Mouse (Mus musculus) embryonic facial prominence, embryonic 15.5 days (tissue): ENCODE results near the gene Ap1s1. TPM values are rescaled to one million over a fixed set of nuclear protein-coding genes. Genes with fewer than 3 reads are reported as not detected.

ENCODE experiments used
- ATAC-seq: fragments of 200-750 bp; cut with Nextera tagmentation; 2 replicates; pipeline ENCODE4 v1.8.0; 2017; ENCODE audit warnings: low read depth, moderate TSS enrichment; ENCODE audit not compliant: insufficient number of reproducible peaks, low FRiP score, low TSS enrichment
- H3K27ac ChIP-seq: fragments of 300-500 bp; sonication (generic); replicated peaks from 2 replicates; pipeline ENCODE4 v1.5.1; 2015; ENCODE audit warnings: mild to moderate bottlenecking, inconsistent platforms
- H3K27me3 ChIP-seq: fragments of 300-500 bp; sonication (generic); 2 replicates; pipeline ENCODE4 v1.6.1; 2015; ENCODE audit warnings: inconsistent platforms
- H3K36me3 ChIP-seq: fragments of 300-500 bp; sonication (generic); 2 replicates; pipeline ENCODE4 v1.6.1; 2015; ENCODE audit warnings: mild to moderate bottlenecking, inconsistent platforms
- H3K4me1 ChIP-seq: fragments of 300-500 bp; sonication (generic); 2 replicates; pipeline ENCODE4 v1.6.1; 2015; ENCODE audit warnings: inconsistent platforms
- H3K4me2 ChIP-seq: fragments of 300-500 bp; sonication (generic); replicated peaks from 2 replicates; pipeline ENCODE4 v1.6.1; 2015; ENCODE audit warnings: mild to moderate bottlenecking, inconsistent platforms
- H3K4me3 ChIP-seq: fragments of 300-500 bp; sonication (generic); replicated peaks from 2 replicates; pipeline ENCODE4 v1.5.1; 2015; ENCODE audit warnings: mild to moderate bottlenecking, inconsistent platforms
- H3K9ac ChIP-seq: fragments of 300-500 bp; sonication (generic); 2 replicates; pipeline ENCODE4 v1.6.1; 2015; ENCODE audit warnings: inconsistent platforms
- H3K9me3 ChIP-seq: fragments of 300-500 bp; sonication (generic); replicated peaks from 2 replicates; pipeline ENCODE4 v1.6.1; 2016; ENCODE audit warnings: inconsistent platforms
- WGBS: fragments of 180-500 bp; shearing (Covaris S2); methylation state at CpG from one replicate; pipeline ENCODE4 v1.1.7; 2015; 5-methylcytosine and 5-hydroxymethylcytosine counted together
- polyA plus RNA-seq: library from polyadenylated mRNA; unstranded; fragments of >200 nt; fragmentation: Nextera tagmentation; extraction: Ambion mirVana; gene quantifications from 2 replicates; pipeline ENCODE4 v1.2.1, GENCODE M21; 2015

Ap1s1 gene
- polyA plus RNA-seq, 1 experiment from 2014 or later, result 165 TPM

DNA sequence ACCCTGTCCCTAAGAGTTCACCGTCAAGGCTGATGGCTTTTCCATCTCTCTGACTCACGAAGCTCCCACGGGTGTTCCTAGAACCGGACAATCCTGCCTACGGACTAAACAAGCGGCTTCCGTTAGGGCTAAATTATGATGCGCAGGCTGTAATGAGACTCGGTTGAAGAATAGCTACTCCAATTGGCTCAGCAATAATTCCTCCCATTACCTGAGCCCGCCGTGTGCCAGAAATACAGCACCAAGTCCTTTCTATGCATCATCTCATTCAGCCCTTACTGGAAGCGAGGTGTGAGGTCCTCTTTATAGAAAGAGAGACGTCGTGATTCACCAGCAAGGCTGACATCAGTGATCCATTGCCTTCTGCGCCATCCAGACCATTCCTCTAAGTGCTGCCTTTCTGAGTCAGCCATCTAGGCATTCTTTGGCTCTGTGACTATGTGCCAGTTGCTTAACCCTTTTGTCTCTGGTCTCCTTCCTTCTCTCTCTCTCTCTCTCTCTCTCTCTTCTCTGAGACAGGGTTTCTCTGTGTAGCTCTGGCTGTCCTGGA is 33.5 kb downstream of the Ap1s1 start:
- ATAC-seq, result no peak
- 74% methylated on average over 15 of the region's 15 CpGs for WGBS
- Histone ChIP-seq H3K27ac (no peak overlapping the region), H3K9me3 (no peaks in the 10 kb centered on the region), H3K9ac (no peak overlapping the region), H3K36me3 (no peaks in the 10 kb centered on the region), H3K4me3 (no peak overlapping the region), H3K4me2 (no peak overlapping the region), H3K27me3 (no peaks in the 10 kb centered on the region), H3K4me1 (no peaks in the 10 kb centered on the region)

DNA sequence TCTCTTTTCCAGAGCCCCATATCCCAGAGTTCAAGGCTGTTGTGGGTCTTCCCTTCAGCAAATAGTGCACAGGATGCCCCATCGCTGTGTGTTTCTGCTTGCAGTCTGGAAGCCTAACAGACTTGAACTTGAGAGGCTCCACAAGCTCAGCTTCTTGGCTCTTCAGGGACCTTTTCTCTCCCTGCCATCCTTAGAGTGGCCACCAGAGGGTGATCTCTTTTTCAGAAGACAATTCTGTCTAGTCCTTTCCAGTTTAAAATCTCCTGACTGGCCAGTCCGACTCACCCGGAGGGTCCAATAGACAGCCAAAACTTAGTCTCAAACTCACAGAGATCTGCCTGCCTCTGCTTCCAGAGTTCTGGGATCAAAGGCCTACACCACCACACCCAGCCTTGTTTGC is 35.9 kb downstream of the Ap1s1 start:
- WGBS, result 42% methylated on average over 3 of the region's 3 CpGs
- H3K4me1 ChIP-seq, result no peaks in the 10 kb centered on the region
- ATAC-seq, result no peak

DNA sequence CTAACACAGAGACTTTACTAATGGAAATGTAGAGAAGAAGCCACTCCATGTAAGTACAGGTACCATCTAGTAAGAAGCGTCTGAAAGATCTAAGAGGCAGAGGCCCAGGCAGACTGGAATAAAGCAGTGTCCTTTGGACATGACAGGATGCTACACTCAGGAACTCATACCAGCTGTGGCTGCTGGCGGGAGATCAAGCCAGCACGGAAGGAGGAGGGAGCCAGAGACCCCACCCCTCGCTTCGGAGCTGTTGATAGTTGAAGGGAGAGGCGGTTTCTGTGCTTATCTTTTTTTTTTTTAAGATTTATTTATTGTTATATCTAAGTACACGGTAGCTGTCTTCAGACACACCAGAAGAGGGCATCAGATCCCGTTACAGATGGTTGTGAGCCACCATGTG is 38.7 kb downstream of the Ap1s1 start:
- Histone ChIP-seq H3K27me3 (no peaks in the 10 kb centered on the region), H3K9ac (no peak overlapping the region), H3K36me3 (no peaks in the 10 kb centered on the region), H3K4me1 (no peaks in the 10 kb centered on the region), H3K4me3 (no peak overlapping the region), H3K27ac (no peak overlapping the region), H3K4me2 (no peak overlapping the region), H3K9me3 (no peaks in the 10 kb centered on the region)
- no peak for ATAC-seq
- WGBS, result 55% methylated on average over 8 of the region's 8 CpGs

More for the DNA sequence above, 35.9 kb downstream of the Ap1s1 start:
- H3K4me3 ChIP-seq, result no peak overlapping the region
- no peaks in the 10 kb centered on the region for H3K9me3 ChIP-seq
- no peak overlapping the region for H3K27ac ChIP-seq
- H3K36me3 ChIP-seq, result no peaks in the 10 kb centered on the region
- H3K4me2 ChIP-seq, result no peak overlapping the region
- H3K27me3 ChIP-seq, result no peaks in the 10 kb centered on the region
- H3K9ac ChIP-seq, result no peak overlapping the region

DNA sequence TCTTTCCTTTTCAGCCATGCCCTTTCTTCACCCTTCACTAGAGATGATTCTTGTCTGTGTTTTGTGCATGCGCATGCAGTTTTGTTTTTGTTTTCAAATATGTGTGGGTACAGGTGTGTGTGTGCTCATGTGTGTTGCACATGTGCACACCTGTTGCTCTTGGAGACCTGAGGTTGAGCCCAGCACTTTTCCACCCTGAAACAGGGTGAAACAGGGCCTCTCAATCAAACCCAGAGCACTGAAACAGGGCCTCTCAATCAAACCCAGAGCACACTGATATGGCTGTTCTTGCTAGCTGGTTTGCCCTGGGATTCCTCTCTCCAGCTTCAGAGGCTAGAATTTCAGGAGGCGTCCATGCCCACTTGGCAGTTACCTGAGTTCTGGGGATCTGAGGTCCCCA is 45.3 kb downstream of the Ap1s1 start:
- H3K27me3 ChIP-seq, result no peaks in the 10 kb centered on the region
- H3K4me2 ChIP-seq, result no peak overlapping the region
- H3K27ac ChIP-seq, result no peak overlapping the region

DNA sequence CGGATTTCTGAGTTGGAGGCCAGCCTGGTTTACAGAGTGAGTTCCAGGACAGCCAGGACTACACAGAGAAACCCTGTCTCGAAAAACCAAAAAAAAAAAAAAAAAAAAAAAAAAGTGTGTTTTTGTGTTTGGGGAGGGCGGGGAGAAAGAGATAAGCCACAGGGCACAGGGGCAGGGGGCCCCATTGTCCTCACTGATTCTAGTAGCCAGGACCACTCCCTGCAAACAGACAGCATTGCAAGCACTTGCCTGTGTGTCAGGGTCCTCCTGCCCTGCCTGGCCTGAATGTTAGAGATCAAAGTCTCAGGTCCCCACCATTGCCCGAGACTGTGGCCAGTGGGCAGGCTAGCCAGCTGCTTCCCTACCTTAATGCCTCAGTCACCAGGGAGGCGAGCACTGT is 46.5 kb downstream of the Ap1s1 start:
- 80% methylated on average over 5 of the region's 5 CpGs for WGBS
- ATAC-seq, result no peak
- H3K27ac ChIP-seq, result no peak overlapping the region
- H3K4me2 ChIP-seq, result no peak overlapping the region
- H3K27me3 ChIP-seq, result no peaks in the 10 kb centered on the region
- H3K36me3 ChIP-seq, result peaks cover 18% of the 10 kb centered on the region
- no peak overlapping the region for H3K9ac ChIP-seq
- H3K4me1 ChIP-seq, result no peaks in the 10 kb centered on the region; the same call in 1 of the 2 replicates
- H3K9me3 ChIP-seq, result no peaks in the 10 kb centered on the region
- H3K4me3 ChIP-seq, result no peak overlapping the region

More for the DNA sequence above, 45.3 kb downstream of the Ap1s1 start:
- 65% methylated on average over 2 of the region's 2 CpGs for WGBS
- Histone ChIP-seq H3K9ac (no peak overlapping the region), H3K4me3 (no peak overlapping the region), H3K36me3 (peaks cover 7% of the 10 kb centered on the region; the same call in 1 of the 2 replicates), H3K4me1 (no peaks in the 10 kb centered on the region; the same call in 1 of the 2 replicates), H3K9me3 (no peaks in the 10 kb centered on the region)
- no peak for ATAC-seq

DNA sequence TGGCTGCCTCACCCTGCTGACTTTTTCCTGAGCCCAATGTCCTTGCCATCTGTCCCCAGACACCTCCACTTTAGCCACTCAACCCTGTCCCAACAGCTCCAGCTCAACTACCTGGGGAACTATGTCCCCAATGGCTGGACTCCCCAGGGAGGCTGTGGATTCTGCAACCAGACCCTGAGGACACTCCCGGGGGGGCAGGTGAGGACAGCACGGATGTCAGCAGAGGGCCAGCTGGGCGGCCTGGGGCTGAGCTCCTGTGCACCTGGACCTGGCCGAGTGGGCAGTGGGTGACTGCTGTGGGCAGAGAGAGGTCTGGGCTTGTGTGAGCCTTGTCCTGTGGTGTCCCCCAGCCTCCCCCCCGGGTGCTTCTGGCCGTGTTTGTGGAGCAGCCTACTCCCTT is 56.1 kb downstream of the Ap1s1 start:
- Histone ChIP-seq H3K4me1 (peaks cover 18% of the 10 kb centered on the region), H3K27ac (no peak overlapping the region), H3K27me3 (no peaks in the 10 kb centered on the region), H3K4me3 (no peak overlapping the region), H3K9ac (no peak overlapping the region), H3K4me2 (no peak overlapping the region), H3K9me3 (no peaks in the 10 kb centered on the region), H3K36me3 (peaks cover 61% of the 10 kb centered on the region)
- WGBS, result 91% methylated on average over 6 of the region's 6 CpGs
- no peak for ATAC-seq

GRCm38 (mm10) chr5:136988420-136988819 is 57.5 kb downstream of the Ap1s1 start:
- Histone ChIP-seq H3K27ac (no peak overlapping the region), H3K4me3 (peak overlapping the region; percentile 78), H3K9ac (peak overlapping the region; percentile 90; the same call in 1 of the 2 replicates), H3K36me3 (peaks cover 61% of the 10 kb centered on the region), H3K4me2 (peak overlapping the region; percentile 89), H3K27me3 (no peaks in the 10 kb centered on the region), H3K9me3 (no peaks in the 10 kb centered on the region), H3K4me1 (peaks cover 18% of the 10 kb centered on the region)
- 63% methylated on average over 7 of the region's 7 CpGs for WGBS
- ATAC-seq, result no peak

- Histone ChIP-seq H3K27me3 (no peaks in the 10 kb centered on the region), H3K4me3 (peak within 1 kb of the TSS; percentile 78), H3K4me2 (peak within 1 kb of the TSS; percentile 89), H3K9me3 (no peaks in the 10 kb centered on the region), H3K27ac (peak within 1 kb of the TSS; percentile 91), H3K36me3 (peaks cover 59% of the 10 kb centered on the region), H3K4me1 (peaks cover 18% of the 10 kb centered on the region), H3K9ac (peak within 1 kb of the TSS; percentile 90)
- no peak for ATAC-seq
- WGBS, result 2% methylated on average over 12 of the region's 12 CpGs
Measured at GRCm38 (mm10) chr5:136987934-136988271, 58.0 kb downstream of the Ap1s1 start, which contains the start of gene Znhit1. Gene Znhit1 (minus strand): TSS chr5:136988021.

DNA sequence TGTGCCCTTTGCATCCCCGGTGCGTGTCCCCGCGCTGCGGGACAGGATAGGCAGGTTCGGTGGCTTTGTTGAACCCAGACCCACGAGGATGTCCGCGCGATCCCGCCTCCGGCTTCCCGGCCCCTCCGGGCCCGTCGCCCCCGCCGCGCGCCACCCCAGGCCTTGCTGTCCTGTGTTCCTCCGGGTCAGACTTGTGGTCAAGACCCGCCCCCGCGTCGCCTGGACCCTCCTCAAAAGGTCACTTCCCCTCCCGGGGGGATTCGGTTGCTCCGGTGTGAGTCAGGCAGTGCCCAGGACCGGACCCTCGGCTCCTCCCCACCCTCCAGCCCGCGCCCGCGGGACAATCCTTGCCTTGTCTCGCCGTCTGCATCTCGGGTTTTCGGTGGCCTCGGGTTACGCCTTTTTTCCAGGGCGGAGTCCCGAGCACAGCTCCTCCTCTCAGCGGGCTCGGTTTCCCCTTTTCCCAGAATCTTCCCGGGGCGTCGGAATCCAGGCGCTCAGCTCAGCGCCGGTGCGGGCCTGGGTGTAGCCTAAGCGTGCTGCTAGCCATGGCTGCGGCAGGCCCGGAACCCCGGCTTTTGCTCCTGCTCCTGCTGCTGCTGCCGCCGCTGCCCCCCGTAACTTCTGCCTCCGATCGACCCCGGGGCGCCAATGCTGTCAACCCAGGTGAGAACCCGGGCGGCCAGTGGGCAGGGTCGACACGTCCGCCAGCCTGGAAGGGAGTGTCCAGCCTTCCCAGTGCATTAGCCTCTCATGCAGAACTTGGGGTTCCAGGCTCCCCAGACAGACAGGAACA is 58.6 kb downstream of the Ap1s1 start:
- peak; percentile 71 for ATAC-seq
- Histone ChIP-seq H3K4me3 (peak overlapping the region; percentile 78), H3K36me3 (peaks cover 56% of the 10 kb centered on the region), H3K9ac (peak overlapping the region; percentile 90), H3K4me2 (peak overlapping the region; percentile 89), H3K27ac (peak overlapping the region; percentile 91), H3K9me3 (no peaks in the 10 kb centered on the region), H3K27me3 (no peaks in the 10 kb centered on the region), H3K4me1 (peaks cover 18% of the 10 kb centered on the region)
- WGBS, result under 1% methylated on average over 67 of the region's 67 CpGs

- under 1% methylated on average over 26 of the region's 26 CpGs for WGBS
- H3K27ac ChIP-seq, result peak within 1 kb of the TSS; percentile 91
- peak within 1 kb of the TSS; percentile 90 for H3K9ac ChIP-seq
- peak; percentile 94 for ATAC-seq
- no peaks in the 10 kb centered on the region for H3K9me3 ChIP-seq
- H3K4me2 ChIP-seq, result peak within 1 kb of the TSS; percentile 89
- H3K27me3 ChIP-seq, result no peaks in the 10 kb centered on the region
- peaks cover 56% of the 10 kb centered on the region for H3K36me3 ChIP-seq
- peaks cover 18% of the 10 kb centered on the region for H3K4me1 ChIP-seq
- H3K4me3 ChIP-seq, result peak within 1 kb of the TSS; percentile 78
Measured at GRCm38 (mm10) chr5:136986695-136987137, 59.2 kb downstream of the Ap1s1 start, which contains the start of gene Plod3. Gene Plod3 (plus strand): TSS chr5:136987019.
